Mouse (Mus musculus) forebrain, embryonic 10.5 days (tissue): ENCODE data around the gene Kif18a. TPM values are rescaled to one million over a fixed set of nuclear protein-coding genes. Genes with fewer than 3 reads are reported as not detected.

Source experiments
- DNase-seq: peaks from one replicate; pipeline ENCODE4 v3.0.0-alpha.2; 2017; ENCODE audit warnings: low spot score; ENCODE audit errors: extremely low spot score
- H3K27ac ChIP-seq: fragments of 300-500 bp; sonication (generic); 2 replicates; pipeline ENCODE4 v1.5.1; 2016; ENCODE audit warnings: mild to moderate bottlenecking
- H3K27me3 ChIP-seq: fragments of 300-500 bp; sonication (generic); 2 replicates; pipeline ENCODE4 v1.6.1; 2016; ENCODE audit warnings: mild to moderate bottlenecking; ENCODE audit not compliant: poor library complexity, severe bottlenecking
- H3K36me3 ChIP-seq: fragments of 300-500 bp; sonication (generic); replicated peaks from 2 replicates; pipeline ENCODE4 v1.6.1; 2016; ENCODE audit warnings: mild to moderate bottlenecking, moderate library complexity
- H3K4me1 ChIP-seq: fragments of 300-500 bp; sonication (generic); 2 replicates; pipeline ENCODE4 v1.6.1; 2016
- H3K4me3 ChIP-seq: fragments of 300-500 bp; sonication (generic); 2 replicates; pipeline ENCODE4 v1.5.1; 2016; ENCODE audit warnings: mild to moderate bottlenecking, moderate library complexity
- H3K9me3 ChIP-seq: fragments of 300-500 bp; sonication (generic); 2 replicates; pipeline ENCODE4 v1.6.1; 2016; ENCODE audit warnings: mild to moderate bottlenecking, moderate library complexity
- WGBS: fragments of 180-500 bp; shearing (Covaris S2); methylation state at CpG from one replicate; pipeline ENCODE4 v1.1.7; 2016; 5-methylcytosine and 5-hydroxymethylcytosine counted together
- polyA plus RNA-seq: library from polyadenylated mRNA; unstranded; fragments of >200 nt; fragmentation: Nextera tagmentation; extraction: Ambion mirVana; gene quantifications from 2 replicates; pipeline ENCODE4 v1.2.1, GENCODE M21; 2016

Kif18a gene
- polyA plus RNA-seq, 1 experiment from 2014 or later, result 34.4 TPM

DNA sequence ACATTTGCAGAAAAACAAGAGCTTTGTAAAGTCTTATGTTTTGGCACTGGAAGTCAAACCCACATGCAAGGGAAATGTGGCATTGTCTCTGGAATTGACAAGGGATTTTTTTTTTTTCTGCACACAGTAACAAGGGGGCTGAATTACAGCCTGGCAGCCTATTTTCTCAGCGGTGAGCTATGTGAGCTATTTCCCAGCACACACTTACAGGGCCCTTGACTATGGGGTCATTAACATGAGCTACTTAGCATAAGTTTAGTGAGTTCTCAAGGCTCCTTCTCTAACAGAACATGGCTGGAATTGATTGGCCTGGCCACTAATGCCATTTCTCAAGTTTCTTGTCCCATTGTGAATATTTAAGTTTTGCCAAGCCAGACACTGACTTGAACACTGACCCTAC lies 109.4 kb downstream of the Kif18a start:
- 40% methylated on average over 1 of the region's 1 CpGs for WGBS

More for the DNA sequence above, 109.4 kb downstream of the Kif18a start:
- Histone ChIP-seq H3K4me3 (no peak overlapping the region), H3K27ac (no peak overlapping the region), H3K36me3 (no peaks in the 10 kb centered on the region), H3K27me3 (no peaks in the 10 kb centered on the region), H3K4me1 (peaks cover 9% of the 10 kb centered on the region; the same call in 1 of the 2 replicates), H3K9me3 (no peaks in the 10 kb centered on the region)
- DNase-seq, result no peak

Other genes with a start within 250 kb of the Kif18a start
- 9.2 and 9.5 TPM in 2 replicates for gene Mettl15, start within 50 bp of the Kif18a start, polyA plus RNA-seq